Mouse (Mus musculus) monocyte, adult 59 days (primary cell): ENCODE results near the gene Itih4. TPM values are rescaled to one million over a fixed set of nuclear protein-coding genes. Genes with fewer than 3 reads are reported as not detected.

ENCODE experiments used
- total RNA-seq, 2 experiments: library from RNA; stranded (reverse); gene quantifications; one replicate each; pipeline ENCODE4 v1.2.4; 2023

Gene Itih4
- under 1 TPM in 1 of 2 experiments, not detected in 1; 0.16 TPM for total RNA-seq

DNA sequence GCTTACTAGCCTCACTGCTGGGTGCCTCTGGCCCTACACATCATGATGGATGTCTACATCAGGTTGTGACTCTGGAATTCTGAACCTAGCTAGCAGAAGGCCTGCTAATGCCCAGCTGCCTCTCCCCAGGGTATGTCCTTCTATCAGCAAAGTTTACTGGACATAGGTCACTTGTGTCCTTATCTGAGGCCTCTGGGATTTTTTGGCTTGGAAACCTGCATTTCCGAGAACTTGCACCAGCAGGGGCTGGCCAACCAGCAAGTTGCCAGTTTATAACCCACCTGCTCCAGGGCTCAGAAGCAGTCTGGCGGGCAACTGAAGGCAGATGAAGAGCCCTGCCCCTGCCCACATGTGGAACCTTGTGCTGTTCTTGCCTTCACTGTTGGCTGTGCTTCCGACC, at the start of gene Itih4:
Gene Itih4 (plus strand): TSS at position 273 of the 400 bp plus-strand sequence.

GRCm38 (mm10) chr14:30878958-30879571, 7.2 kb upstream of the Itih4 start, which contains the start of gene Mustn1:
Mustn1 (plus strand) TSS chr14:30879200.

GRCm38 (mm10) chr14:30923375-30924105, 37.3 kb downstream of the Itih4 start, which contains the start of gene Itih3:
Itih3 (minus strand) TSS chr14:30923760.

GRCm38 (mm10) chr14:30943038-30943437, 56.8 kb downstream of the Itih4 start, which contains the start of gene Itih1:
Itih1 (minus strand) TSS chr14:30943289.

DNA sequence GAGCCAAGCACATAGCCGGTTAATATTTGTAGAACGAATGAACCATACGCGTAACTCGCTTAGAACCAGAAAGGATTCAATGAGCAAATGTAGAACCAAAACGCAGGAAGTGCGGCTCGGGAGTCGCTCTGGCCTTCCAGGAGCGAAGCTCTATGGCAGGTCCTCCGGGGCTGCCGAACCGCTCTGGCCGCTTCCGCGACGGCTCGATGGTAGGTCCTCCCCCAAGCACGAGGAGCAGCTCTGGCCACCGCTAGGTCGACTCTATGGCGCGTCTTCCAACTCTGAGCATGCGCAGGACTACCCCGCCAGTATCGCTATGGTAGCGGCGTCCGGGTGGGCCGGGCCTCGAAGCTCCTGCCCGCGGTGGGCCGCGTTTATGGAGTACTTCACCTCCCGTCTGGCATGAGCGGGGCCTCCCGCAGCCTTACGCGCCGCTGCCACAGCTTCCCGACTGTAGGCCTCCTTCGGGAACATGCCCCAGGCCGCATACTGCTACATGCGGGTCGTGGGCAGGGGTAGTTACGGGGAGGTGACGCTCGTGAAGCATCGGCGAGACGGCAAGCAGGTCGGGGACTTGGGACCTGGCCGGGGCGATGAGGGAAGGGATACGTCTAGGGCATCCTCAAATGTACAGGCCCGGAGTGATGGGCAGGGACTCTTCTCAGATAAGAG, 65.0 kb downstream of the Itih4 start, which contains the start of gene Nek4:
Gene Nek4 (plus strand): TSS at position 224 of the 672 bp plus-strand sequence.

Other genes with a start within 250 kb of the Itih4 start
- 10 to 100 TPM; 13.3 to 14.1 TPM for gene Rft1, start 232.1 kb upstream of the Itih4 start, total RNA-seq
- gene Sfmbt1, start 171.6 kb upstream of the Itih4 start, total RNA-seq, result 10 to 100 TPM; 10.6 to 11.7 TPM
- 10 to 100 TPM; 33.2 to 34.0 TPM for gene Tmem110, start 60.9 kb upstream of the Itih4 start, total RNA-seq
- gene Mustn1, start 7.3 kb upstream of the Itih4 start, total RNA-seq, result 1 to 10 TPM; 3.3 to 3.7 TPM
- not detected for gene Itih3, start 37.3 kb downstream of the Itih4 start, total RNA-seq
- not detected for gene Itih1, start 56.8 kb downstream of the Itih4 start, total RNA-seq
- 1 to 10 TPM; 6.9 to 7.4 TPM for gene Nek4, start 64.9 kb downstream of the Itih4 start, total RNA-seq
- 10 to 100 TPM; 25.2 to 28.1 TPM for gene Glt8d1, start 114.9 kb downstream of the Itih4 start, total RNA-seq
- 100 to 1,000 TPM; 100 to 102 TPM for gene Spcs1, start 115.2 kb downstream of the Itih4 start, total RNA-seq
- gene Pbrm1, start 132.7 kb downstream of the Itih4 start, total RNA-seq, result 10 to 100 TPM; 58.5 to 59.8 TPM
- gene Gnl3, start 132.7 kb downstream of the Itih4 start, total RNA-seq, result 100 to 1,000 TPM; 136 to 157 TPM
- 10 to 100 TPM; 30.5 to 39.4 TPM for gene Smim4, start 242.5 kb downstream of the Itih4 start, total RNA-seq
- gene Nt5dc2, start 244.6 kb downstream of the Itih4 start, total RNA-seq, result 1 to 10 TPM; 3.0 to 5.5 TPM